Mouse (Mus musculus) heart, postnatal 0 days (tissue): Measurements from ENCODE around the gene Ostf1. TPM values are rescaled to one million over a fixed set of nuclear protein-coding genes. Genes with fewer than 3 reads are reported as not detected.

Experiments
- ATAC-seq: fragments of 200-750 bp; cut with Nextera tagmentation; 2 replicates; pipeline ENCODE4 v1.8.0; 2017; ENCODE audit warnings: low read depth, moderate number of reproducible peaks, moderate library complexity; ENCODE audit not compliant: insufficient read depth
- DNase-seq: peaks from one replicate; pipeline ENCODE4 v3.0.0-alpha.2; 2016; ENCODE audit warnings: low spot score
- H3K27ac ChIP-seq: fragments of 300-500 bp; sonication (generic); 2 replicates; pipeline ENCODE4 v1.5.1; 2014; ENCODE audit warnings: low read depth, mild to moderate bottlenecking
- H3K27me3 ChIP-seq: fragments of 300-500 bp; sonication (generic); 2 replicates; pipeline ENCODE4 v1.6.1; 2014; ENCODE audit warnings: low read length, mixed read lengths; ENCODE audit not compliant: control insufficient read depth, insufficient read depth
- H3K36me3 ChIP-seq: fragments of 300-500 bp; sonication (generic); replicated peaks from 2 replicates; pipeline ENCODE4 v1.6.1; 2014; ENCODE audit warnings: low read length, mixed read lengths; ENCODE audit not compliant: control insufficient read depth, insufficient read depth
- H3K4me1 ChIP-seq: fragments of 300-500 bp; sonication (generic); 2 replicates; pipeline ENCODE4 v1.6.1; 2014; ENCODE audit warnings: antibody characterized with exemption; ENCODE audit not compliant: control insufficient read depth, insufficient read depth
- H3K4me2 ChIP-seq: fragments of 300-500 bp; sonication (generic); 2 replicates; pipeline ENCODE4 v1.6.1; 2014; ENCODE audit warnings: low read depth, mild to moderate bottlenecking, low read length, moderate library complexity
- H3K4me3 ChIP-seq: fragments of 300-500 bp; sonication (generic); 2 replicates; pipeline ENCODE4 v1.5.1; 2014; ENCODE audit warnings: low read depth, low read length
- H3K9ac ChIP-seq: fragments of 300-500 bp; sonication (generic); replicated peaks from 2 replicates; pipeline ENCODE4 v1.6.1; 2014; ENCODE audit warnings: low read depth, low read length, mixed read lengths
- H3K9me3 ChIP-seq: fragments of 300-500 bp; sonication (generic); replicated peaks from 2 replicates; pipeline ENCODE4 v1.6.1; 2016; ENCODE audit warnings: low read length; ENCODE audit not compliant: control insufficient read depth
- CTCF ChIP-seq: IDR thresholded peaks from 2 replicates; pipeline ENCODE4 v1.5.1; 2016; ENCODE audit warnings: antibody characterized with exemption, control low read depth, low read depth
- EP300 ChIP-seq: IDR thresholded peaks from 2 replicates; pipeline ENCODE4 v1.6.1; 2016; ENCODE audit warnings: antibody characterized with exemption, low read depth
- WGBS: fragments of 180-500 bp; shearing (Covaris S2); extraction: QIAGEN DNeasy Blood & Tissue Kit; methylation state at CpG from one replicate; pipeline ENCODE4 v1.1.7; 2014; 5-methylcytosine and 5-hydroxymethylcytosine counted together
- polyA plus RNA-seq: library from polyadenylated mRNA; unstranded; fragments of >200 nt; fragmentation: Nextera tagmentation; extraction: Ambion mirVana; gene quantifications from 2 replicates; pipeline ENCODE4 v1.2.1, GENCODE M21; 2015
- total RNA-seq: library from RNA; depleted of rRNA; stranded (reverse); fragments of >200 nt; gene quantifications from 2 replicates; pipeline ENCODE4 v1.2.3, GENCODE M21; 2014; ENCODE audit warnings: low replicate concordance

Gene Ostf1
- total and polyA plus RNA-seq, 2 experiments from 2014 or later = 82.7 to 89.3 TPM

- 76% methylated on average over 5 of the region's 5 CpGs for WGBS
- DNase-seq (no peak), ATAC-seq (no peak)
- no peak overlapping the region for H3K9ac ChIP-seq
- no peaks in the 10 kb centered on the region for H3K27me3 ChIP-seq
- TF ChIP-seq EP300 = no peak
- TF ChIP-seq CTCF = no peak
- H3K4me3 ChIP-seq = no peak overlapping the region
- no peaks in the 10 kb centered on the region for H3K9me3 ChIP-seq
- no peak overlapping the region for H3K4me2 ChIP-seq
- no peak overlapping the region for H3K27ac ChIP-seq
- no peaks in the 10 kb centered on the region for H3K4me1 ChIP-seq
- peaks cover 5% of the 10 kb centered on the region for H3K36me3 ChIP-seq
Observed at GRCm38 (mm10) chr19:18577348-18577747, 54.3 kb downstream of the Ostf1 start.

DNA sequence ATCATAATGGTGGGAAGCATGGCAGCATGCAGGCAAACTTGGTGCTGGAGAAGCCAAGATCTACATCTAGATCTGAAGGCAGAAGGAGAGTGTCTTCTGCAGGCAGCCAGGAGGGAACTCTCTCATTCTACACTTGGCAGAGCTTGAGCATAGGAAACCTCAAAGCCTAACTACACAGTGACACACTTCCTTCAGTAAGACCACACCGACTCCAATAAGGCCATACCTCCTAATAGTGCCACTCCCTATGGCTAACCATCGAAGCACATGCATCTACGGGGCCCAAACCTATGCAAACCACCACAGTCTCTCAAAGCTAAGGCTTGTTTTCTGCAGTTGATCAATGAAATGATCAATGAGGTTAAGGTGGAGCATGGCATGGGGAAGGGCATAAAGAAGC is 55.7 kb downstream of the Ostf1 start:
- TF ChIP-seq CTCF (no peak), EP300 (no peak)
- Histone ChIP-seq H3K4me3 (no peak overlapping the region), H3K4me1 (no peaks in the 10 kb centered on the region), H3K9me3 (no peaks in the 10 kb centered on the region), H3K4me2 (no peak overlapping the region), H3K27me3 (no peaks in the 10 kb centered on the region), H3K27ac (no peak overlapping the region), H3K9ac (no peak overlapping the region), H3K36me3 (peaks cover under 1% of the 10 kb centered on the region; the same call in 1 of the 2 replicates)
- ATAC-seq = no peak
- no peak for DNase-seq
- WGBS = 88% methylated on average over 3 of the region's 3 CpGs

GRCm38 (mm10) chr19:18573907-18574306 is 57.7 kb downstream of the Ostf1 start:
- H3K9ac ChIP-seq = no peak overlapping the region
- H3K9me3 ChIP-seq = no peaks in the 10 kb centered on the region
- TF ChIP-seq EP300 (no peak), CTCF (no peak)
- no peaks in the 10 kb centered on the region for H3K4me1 ChIP-seq
- no peaks in the 10 kb centered on the region for H3K27me3 ChIP-seq
- DNase-seq = no peak
- WGBS = 58% methylated on average over 5 of the region's 5 CpGs
- H3K4me3 ChIP-seq = no peak overlapping the region
- no peaks in the 10 kb centered on the region for H3K36me3 ChIP-seq
- H3K27ac ChIP-seq = no peak overlapping the region
- H3K4me2 ChIP-seq = no peak overlapping the region
- ATAC-seq = no peak

GRCm38 (mm10) chr19:18573443-18573842 is 58.2 kb downstream of the Ostf1 start:
- Histone ChIP-seq H3K4me1 (no peaks in the 10 kb centered on the region), H3K36me3 (no peaks in the 10 kb centered on the region), H3K9ac (no peak overlapping the region), H3K27ac (no peak overlapping the region), H3K9me3 (no peaks in the 10 kb centered on the region), H3K4me3 (no peak overlapping the region), H3K27me3 (no peaks in the 10 kb centered on the region), H3K4me2 (no peak overlapping the region)
- WGBS = 51% methylated on average over 3 of the region's 3 CpGs
- no peak for DNase-seq
- no peak for ATAC-seq
- TF ChIP-seq CTCF (no peak), EP300 (no peak)

GRCm38 (mm10) chr19:18569496-18569895 is 62.1 kb downstream of the Ostf1 start:
- WGBS = 88% methylated on average over 1 of the region's 1 CpGs
- Histone ChIP-seq H3K4me3 (no peak overlapping the region), H3K4me2 (no peak overlapping the region), H3K27me3 (no peaks in the 10 kb centered on the region), H3K9ac (no peak overlapping the region), H3K36me3 (no peaks in the 10 kb centered on the region), H3K9me3 (no peaks in the 10 kb centered on the region), H3K4me1 (no peaks in the 10 kb centered on the region), H3K27ac (no peak overlapping the region)
- TF ChIP-seq CTCF (no peak), EP300 (no peak)
- no peak for DNase-seq
- no peak for ATAC-seq

DNA sequence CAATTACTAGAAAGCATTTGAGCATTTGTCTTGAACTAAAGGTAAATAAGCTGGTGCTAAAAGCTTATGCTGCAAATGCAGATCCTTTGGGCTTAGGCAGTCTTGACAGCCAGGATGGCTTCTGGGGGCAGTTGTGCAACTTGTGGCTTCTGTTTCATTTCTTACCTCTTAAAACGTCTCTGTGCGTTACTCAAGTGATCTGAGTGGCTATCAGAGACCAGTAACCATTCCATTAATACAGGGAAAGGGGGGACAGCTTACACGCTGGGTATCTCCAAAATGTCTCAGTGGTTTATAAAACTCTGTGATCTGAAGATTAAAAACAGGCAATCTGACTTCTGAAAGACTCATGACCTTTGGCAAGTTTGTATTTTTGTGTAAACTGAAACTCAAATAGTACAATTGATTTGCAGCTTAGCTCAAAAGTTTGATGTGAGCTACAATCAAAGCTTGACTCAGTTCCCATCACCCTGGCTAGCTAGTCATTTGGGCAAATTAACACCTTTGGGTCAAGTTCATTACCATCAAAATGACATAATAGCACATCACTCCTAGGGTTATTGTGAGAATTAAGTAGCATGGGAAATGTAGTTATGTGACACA is 62.7 kb downstream of the Ostf1 start:
- H3K36me3 ChIP-seq = no peaks in the 10 kb centered on the region
- TF ChIP-seq CTCF (no peak), EP300 (no peak)
- H3K9me3 ChIP-seq = no peaks in the 10 kb centered on the region
- no peak overlapping the region for H3K9ac ChIP-seq
- no peak overlapping the region for H3K4me3 ChIP-seq
- H3K4me2 ChIP-seq = no peak overlapping the region
- no peak for ATAC-seq
- H3K27ac ChIP-seq = no peak overlapping the region
- WGBS = 79% methylated on average over 3 of the region's 3 CpGs
- no peaks in the 10 kb centered on the region for H3K27me3 ChIP-seq
- no peak for DNase-seq
- no peaks in the 10 kb centered on the region for H3K4me1 ChIP-seq
